Mouse (Mus musculus) forebrain, embryonic 16.5 days (tissue): Measurements from ENCODE around the gene Hoxb9. TPM values are rescaled to one million over a fixed set of nuclear protein-coding genes. Genes with fewer than 3 reads are reported as not detected.

Source experiments
- ATAC-seq: fragments of 200-750 bp; cut with Nextera tagmentation; 2 replicates; pipeline ENCODE4 v1.8.0; 2017; ENCODE audit warnings: mild to moderate bottlenecking, moderate library complexity
- H3K27ac ChIP-seq: fragments of 300-500 bp; sonication (generic); 2 replicates; pipeline ENCODE4 v1.5.1; 2014; ENCODE audit warnings: low read length, control low read depth
- H3K27me3 ChIP-seq: fragments of 300-500 bp; sonication (generic); replicated peaks from 2 replicates; pipeline ENCODE4 v1.6.1; 2014; ENCODE audit warnings: low read length; ENCODE audit not compliant: control insufficient read depth, insufficient read depth
- H3K36me3 ChIP-seq: fragments of 300-500 bp; sonication (generic); 2 replicates; pipeline ENCODE4 v1.6.1; 2014; ENCODE audit not compliant: control insufficient read depth, insufficient read depth
- H3K4me1 ChIP-seq: fragments of 300-500 bp; sonication (generic); replicated peaks from 2 replicates; pipeline ENCODE4 v1.6.1; 2014; ENCODE audit warnings: low read length; ENCODE audit not compliant: control insufficient read depth, insufficient read depth
- H3K4me2 ChIP-seq: fragments of 300-500 bp; sonication (generic); 2 replicates; pipeline ENCODE4 v1.6.1; 2014; ENCODE audit warnings: mild to moderate bottlenecking, low read length, control low read depth
- H3K4me3 ChIP-seq: fragments of 300-500 bp; sonication (generic); replicated peaks from 2 replicates; pipeline ENCODE4 v1.5.1; 2014; ENCODE audit warnings: mild to moderate bottlenecking, low read length, control low read depth
- H3K9ac ChIP-seq: fragments of 300-500 bp; sonication (generic); replicated peaks from 2 replicates; pipeline ENCODE4 v1.6.1; 2014; ENCODE audit warnings: low read depth, low read length, control low read depth
- H3K9me3 ChIP-seq: fragments of 300-500 bp; sonication (generic); 2 replicates; pipeline ENCODE4 v1.6.1; 2016; ENCODE audit warnings: low read length; ENCODE audit not compliant: control insufficient read depth
- WGBS: fragments of 180-500 bp; shearing (Covaris S2); extraction: QIAGEN DNeasy Blood & Tissue Kit; methylation state at CpG from one replicate; pipeline ENCODE4 v1.1.7; 2014; 5-methylcytosine and 5-hydroxymethylcytosine counted together
- polyA plus RNA-seq: library from polyadenylated mRNA; unstranded; fragments of >200 nt; fragmentation: Nextera tagmentation; extraction: Ambion mirVana; gene quantifications from 2 replicates; pipeline ENCODE4 v1.2.1, GENCODE M21; 2015

Hoxb9 gene
- polyA plus RNA-seq, 1 experiment from 2014 or later, result not detected

DNA sequence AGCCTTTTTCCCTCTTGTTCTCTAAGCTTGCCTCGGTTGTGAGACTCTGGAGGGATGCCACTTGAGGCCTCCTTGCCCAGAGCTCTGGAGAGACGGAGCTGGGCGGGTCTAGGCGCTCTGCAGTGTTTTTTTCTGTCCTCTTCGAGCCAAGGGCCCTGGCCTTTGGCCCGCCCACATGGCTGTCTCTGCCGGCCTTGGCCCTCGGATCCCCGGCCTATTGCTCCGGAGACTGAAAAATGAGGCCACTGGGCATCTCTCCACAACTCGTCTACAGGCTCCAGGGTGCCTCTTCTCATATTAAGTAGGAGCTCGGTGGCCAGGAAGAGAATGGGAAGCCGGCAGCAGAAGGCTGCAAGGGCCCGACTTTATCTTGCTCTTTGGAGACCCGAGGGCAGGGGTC lies 30.6 kb downstream of the Hoxb9 start:
- H3K27ac ChIP-seq, result no peak overlapping the region
- no peak overlapping the region for H3K4me2 ChIP-seq
- no peak for ATAC-seq
- H3K4me3 ChIP-seq, result no peak overlapping the region
- H3K27me3 ChIP-seq, result peaks cover 97% of the 10 kb centered on the region
- H3K9ac ChIP-seq, result no peak overlapping the region
- no peaks in the 10 kb centered on the region for H3K36me3 ChIP-seq
- H3K9me3 ChIP-seq, result no peaks in the 10 kb centered on the region
- no peaks in the 10 kb centered on the region; the same call in 1 of the 2 replicates for H3K4me1 ChIP-seq
- 2% methylated on average over 15 of the region's 15 CpGs for WGBS

DNA sequence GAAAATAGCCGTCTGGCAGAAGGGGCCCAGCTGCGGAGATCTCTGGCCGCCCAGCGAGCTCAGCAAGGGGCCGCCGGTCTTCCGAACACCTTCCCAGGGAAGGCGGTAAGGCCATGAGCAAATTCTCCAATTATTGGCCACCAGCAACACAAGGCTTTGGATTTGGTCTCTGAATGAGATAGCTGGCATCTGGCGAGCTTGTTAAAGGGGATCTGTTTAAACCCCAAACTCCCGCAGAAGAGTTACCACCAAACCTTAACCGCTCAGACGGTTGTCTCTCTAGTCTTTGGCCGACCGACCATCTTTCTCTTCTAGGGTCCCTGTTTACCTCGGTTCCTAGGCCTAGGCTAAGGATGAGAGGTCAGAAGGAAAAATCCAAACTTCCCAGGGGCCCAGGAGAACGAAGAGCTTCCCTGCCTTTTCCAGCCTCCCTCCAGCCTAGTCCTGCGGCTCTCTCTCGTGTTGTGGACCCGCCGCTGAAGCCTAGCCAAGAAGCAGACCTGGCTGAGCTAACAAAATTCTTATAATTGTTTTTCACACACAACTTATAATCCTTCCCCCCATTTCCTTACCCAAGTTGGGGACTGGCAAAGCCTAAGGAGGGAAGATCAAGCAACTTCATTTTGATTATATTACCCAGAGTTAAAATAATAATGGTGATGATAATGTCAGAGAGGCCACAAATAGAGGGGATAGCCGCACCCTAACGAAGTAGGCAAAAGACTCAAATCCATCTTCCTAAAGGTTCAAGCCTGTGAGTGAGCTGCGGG lies 31.3 kb downstream of the Hoxb9 start:
- Histone ChIP-seq H3K27me3 (peaks cover 97% of the 10 kb centered on the region), H3K9ac (no peak overlapping the region), H3K4me2 (no peak overlapping the region), H3K9me3 (no peaks in the 10 kb centered on the region), H3K4me1 (no peaks in the 10 kb centered on the region; the same call in 1 of the 2 replicates), H3K4me3 (no peak overlapping the region), H3K36me3 (no peaks in the 10 kb centered on the region), H3K27ac (no peak overlapping the region)
- WGBS, result 3% methylated on average over 23 of the region's 23 CpGs
- no peak for ATAC-seq

DNA sequence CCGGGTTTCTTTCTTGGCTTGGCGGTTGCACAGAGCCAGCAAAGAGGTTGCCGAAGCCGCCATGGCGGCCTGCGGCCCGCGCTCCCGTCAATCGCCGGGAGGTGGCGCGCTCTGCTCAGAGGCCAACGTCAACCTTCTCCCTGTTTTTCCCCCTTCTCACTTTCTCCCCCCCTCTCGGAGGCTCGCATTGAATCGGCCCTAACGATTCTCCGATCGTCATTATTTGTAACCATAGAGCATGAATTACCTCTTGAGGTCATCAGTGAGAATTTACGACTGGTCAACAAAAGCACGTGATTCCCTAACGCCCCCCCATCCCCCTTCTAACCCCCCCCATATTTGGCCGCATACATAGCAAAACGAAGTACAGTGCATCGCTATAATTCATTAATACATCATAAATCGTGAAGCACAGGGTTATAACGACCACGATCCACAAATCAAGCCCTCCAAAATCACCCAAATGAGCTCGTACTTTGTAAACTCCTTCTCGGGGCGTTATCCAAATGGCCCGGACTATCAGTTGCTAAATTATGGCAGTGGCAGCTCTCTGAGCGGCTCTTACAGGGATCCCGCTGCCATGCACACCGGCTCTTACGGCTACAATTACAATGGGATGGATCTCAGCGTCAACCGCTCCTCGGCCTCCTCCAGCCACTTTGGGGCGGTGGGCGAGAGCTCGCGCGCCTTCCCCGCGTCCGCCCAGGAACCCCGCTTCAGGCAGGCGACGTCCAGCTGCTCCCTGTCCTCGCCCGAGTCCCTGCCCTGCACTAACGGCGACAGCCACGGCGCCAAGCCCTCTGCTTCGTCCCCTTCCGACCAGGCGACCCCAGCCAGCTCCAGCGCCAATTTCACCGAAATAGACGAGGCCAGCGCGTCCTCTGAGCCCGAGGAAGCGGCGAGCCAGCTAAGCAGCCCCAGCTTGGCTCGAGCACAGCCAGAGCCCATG lies 32.2 kb downstream of the Hoxb9 start, which contains the start of gene Hoxb5:
Hoxb5 (plus strand) TSS at position 186 of the 949 bp plus-strand sequence.
- no peak within 1 kb of the TSS for H3K9ac ChIP-seq
- H3K27ac ChIP-seq, result no peak within 1 kb of the TSS
- peaks cover 97% of the 10 kb centered on the region for H3K27me3 ChIP-seq
- no peaks in the 10 kb centered on the region for H3K36me3 ChIP-seq
- no peak within 1 kb of the TSS for H3K4me2 ChIP-seq
- no peak within 1 kb of the TSS for H3K4me3 ChIP-seq
- no peak for ATAC-seq
- no peaks in the 10 kb centered on the region for H3K9me3 ChIP-seq
- no peaks in the 10 kb centered on the region; the same call in 1 of the 2 replicates for H3K4me1 ChIP-seq
- WGBS, result 1% methylated on average over 69 of the region's 69 CpGs

DNA sequence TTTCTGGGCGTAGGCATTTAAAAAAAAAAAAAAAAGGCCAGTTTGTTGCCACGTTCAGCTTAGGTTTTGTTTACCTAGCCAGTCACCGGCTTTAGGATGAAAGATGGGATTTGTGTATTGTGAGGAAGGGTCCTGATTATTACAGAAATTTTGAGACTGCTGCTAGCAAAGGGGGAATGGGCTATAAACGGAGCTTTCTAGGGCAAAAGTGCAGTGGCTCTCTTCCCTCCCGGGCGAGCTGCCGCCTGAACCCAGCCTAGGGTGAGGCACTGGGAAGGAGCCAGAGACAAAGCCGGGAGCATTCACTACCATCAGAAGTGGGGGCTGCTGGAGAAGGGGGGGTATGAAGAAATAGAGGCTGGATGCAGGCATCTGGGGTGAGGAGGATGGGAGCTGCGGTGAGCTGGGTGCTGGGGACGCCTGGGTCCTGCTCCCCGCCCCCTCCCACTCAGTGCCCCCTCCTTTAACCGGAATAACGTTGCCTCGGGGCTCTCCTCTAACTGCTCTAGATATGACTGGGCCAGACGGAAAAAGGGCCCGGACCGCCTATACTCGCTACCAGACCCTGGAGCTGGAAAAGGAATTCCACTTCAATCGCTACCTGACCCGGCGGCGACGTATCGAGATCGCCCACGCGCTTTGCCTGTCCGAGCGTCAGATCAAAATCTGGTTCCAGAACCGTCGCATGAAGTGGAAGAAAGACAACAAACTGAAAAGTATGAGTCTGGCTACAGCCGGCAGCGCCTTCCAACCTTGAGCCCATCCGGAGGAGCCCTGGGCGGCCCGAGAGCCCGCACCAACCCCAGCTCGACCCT lies 33.3 kb downstream of the Hoxb9 start:
- no peak overlapping the region for H3K9ac ChIP-seq
- H3K36me3 ChIP-seq, result no peaks in the 10 kb centered on the region
- no peak overlapping the region for H3K4me3 ChIP-seq
- H3K27ac ChIP-seq, result no peak overlapping the region
- no peaks in the 10 kb centered on the region for H3K9me3 ChIP-seq
- ATAC-seq, result no peak
- H3K27me3 ChIP-seq, result peaks cover 100% of the 10 kb centered on the region
- H3K4me1 ChIP-seq, result no peaks in the 10 kb centered on the region; the same call in 1 of the 2 replicates
- 2% methylated on average over 37 of the region's 38 CpGs for WGBS
- no peak overlapping the region for H3K4me2 ChIP-seq

DNA sequence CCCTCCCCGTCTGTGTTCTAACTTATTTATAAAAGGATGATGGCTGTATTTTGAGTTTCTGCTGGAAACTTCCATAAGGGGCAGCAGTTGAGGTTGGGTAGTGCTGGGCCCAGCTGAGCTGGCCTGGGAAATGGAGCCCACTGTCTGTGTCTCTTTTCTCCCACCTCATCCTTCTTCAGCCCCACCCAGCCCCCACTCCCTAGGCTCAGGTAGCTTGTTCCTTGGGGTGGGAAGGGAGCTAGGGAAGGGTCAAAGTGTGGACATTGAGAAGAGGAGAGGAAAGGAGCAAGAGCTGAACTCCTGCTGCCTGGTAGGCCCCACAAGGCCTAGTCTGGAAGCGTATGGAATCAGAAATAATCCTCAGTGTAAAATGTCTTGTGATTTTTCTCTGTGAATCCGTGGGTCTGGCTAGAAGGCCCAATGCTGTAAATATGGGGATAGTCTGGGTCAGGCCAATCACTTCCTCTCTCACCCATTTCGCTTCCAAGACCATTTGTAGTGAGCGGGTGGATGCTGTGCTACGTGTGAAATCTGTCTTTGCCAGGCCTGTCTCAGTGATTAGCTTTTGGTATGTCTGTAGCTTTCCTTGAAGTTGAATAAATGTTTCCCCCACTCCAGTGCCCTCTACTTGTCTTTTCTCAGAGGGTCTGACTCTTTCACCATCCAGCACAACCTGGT lies 34.4 kb downstream of the Hoxb9 start:
- no peak overlapping the region for H3K9ac ChIP-seq
- no peaks in the 10 kb centered on the region for H3K36me3 ChIP-seq
- H3K27ac ChIP-seq, result no peak overlapping the region
- no peaks in the 10 kb centered on the region; the same call in 1 of the 2 replicates for H3K4me1 ChIP-seq
- H3K9me3 ChIP-seq, result no peaks in the 10 kb centered on the region
- H3K27me3 ChIP-seq, result peaks cover 100% of the 10 kb centered on the region
- WGBS, result 25% methylated on average over 6 of the region's 6 CpGs
- H3K4me3 ChIP-seq, result no peak overlapping the region
- no peak overlapping the region for H3K4me2 ChIP-seq
- ATAC-seq, result no peak

DNA sequence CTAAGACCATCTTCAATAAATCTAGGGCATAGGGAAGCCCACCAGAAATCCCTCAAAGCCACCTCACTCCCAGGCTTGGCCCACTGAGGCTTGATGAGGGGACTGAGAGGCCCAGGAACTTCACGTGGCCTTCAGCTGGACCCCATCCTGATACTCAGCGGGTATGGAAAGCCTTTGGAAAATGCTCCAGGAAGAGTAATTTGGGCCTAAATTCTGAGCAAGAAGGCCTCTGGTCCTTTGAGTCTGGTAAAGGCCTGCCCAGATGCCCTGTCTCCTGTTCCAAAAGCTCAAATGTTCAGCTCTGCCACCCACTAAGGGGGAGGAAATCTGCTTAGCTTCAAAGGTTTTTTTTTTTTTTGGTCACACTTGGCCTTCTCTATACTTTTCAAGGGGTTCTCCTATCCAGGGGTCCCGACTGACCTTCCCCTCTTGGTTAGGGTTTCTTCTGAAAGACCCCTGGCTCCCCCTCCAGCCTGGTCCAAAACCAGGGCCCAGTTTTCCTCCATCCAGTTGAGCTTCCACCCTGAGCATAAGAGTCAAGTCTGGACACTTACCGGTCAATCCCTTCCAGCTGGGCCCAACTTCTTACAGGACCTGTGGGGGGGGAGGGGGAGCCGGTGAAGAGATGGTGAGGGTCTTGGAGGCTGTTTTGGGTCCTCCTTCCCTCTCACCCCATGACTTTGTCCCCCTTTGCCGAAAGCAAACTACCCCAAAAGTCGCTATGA lies 35.1 kb downstream of the Hoxb9 start:
- Histone ChIP-seq H3K4me1 (no peaks in the 10 kb centered on the region; the same call in 1 of the 2 replicates), H3K4me3 (no peak overlapping the region), H3K9me3 (no peaks in the 10 kb centered on the region), H3K27me3 (peaks cover 100% of the 10 kb centered on the region), H3K36me3 (no peaks in the 10 kb centered on the region), H3K9ac (no peak overlapping the region), H3K27ac (no peak overlapping the region), H3K4me2 (no peak overlapping the region)
- WGBS, result 7% methylated on average over 7 of the region's 7 CpGs
- ATAC-seq, result no peak

DNA sequence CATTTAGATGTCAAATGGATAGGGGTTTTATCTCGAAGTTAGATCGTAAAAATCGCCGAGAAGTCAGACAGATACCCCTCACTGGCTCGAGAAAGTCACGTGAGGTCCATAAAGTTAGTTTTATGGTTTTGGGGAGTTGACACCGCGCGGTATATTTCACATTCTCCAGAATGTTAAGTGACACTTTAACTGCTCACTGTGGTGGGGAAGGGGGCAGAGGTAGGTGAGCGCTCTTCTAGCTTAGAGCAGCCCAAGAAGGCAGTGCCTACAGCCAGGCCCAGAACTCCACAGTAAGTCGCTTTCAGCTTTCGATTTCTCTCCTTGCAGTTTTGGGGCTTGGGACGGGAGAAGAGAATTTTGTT lies 35.6 kb downstream of the Hoxb9 start:
- ATAC-seq, result no peak
- Histone ChIP-seq H3K27me3 (peaks cover 100% of the 10 kb centered on the region), H3K4me1 (no peaks in the 10 kb centered on the region; the same call in 1 of the 2 replicates), H3K4me3 (no peak overlapping the region), H3K27ac (no peak overlapping the region), H3K36me3 (no peaks in the 10 kb centered on the region), H3K9ac (no peak overlapping the region), H3K9me3 (no peaks in the 10 kb centered on the region), H3K4me2 (no peak overlapping the region)
- 2% methylated on average over 13 of the region's 13 CpGs for WGBS

DNA sequence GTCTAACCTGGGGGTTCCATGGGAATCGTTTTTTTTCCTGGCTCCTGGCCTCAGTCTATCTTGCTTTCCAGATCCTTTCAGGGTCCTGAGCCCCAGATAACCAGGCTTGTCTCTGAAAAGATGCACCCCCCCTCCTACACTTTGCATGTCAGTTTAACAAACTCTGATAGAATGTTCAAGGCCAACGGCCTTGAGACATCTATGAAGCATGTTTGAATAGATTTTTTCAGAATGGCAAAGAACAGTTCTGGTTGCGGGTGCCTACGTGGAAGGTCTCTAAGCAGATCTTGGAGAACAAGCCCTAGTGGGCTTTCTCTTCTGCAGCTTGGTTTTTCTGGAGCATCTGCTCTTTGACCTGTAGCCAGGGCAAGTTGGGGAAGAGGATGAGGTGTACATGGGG lies 37.5 kb downstream of the Hoxb9 start:
- Histone ChIP-seq H3K27me3 (peaks cover 100% of the 10 kb centered on the region), H3K27ac (no peak overlapping the region), H3K4me2 (no peak overlapping the region), H3K36me3 (no peaks in the 10 kb centered on the region), H3K4me1 (no peaks in the 10 kb centered on the region), H3K9ac (no peak overlapping the region), H3K9me3 (no peaks in the 10 kb centered on the region), H3K4me3 (no peak overlapping the region)
- no peak for ATAC-seq
- WGBS, result 4% methylated on average over 4 of the region's 4 CpGs
